Mouse (Mus musculus) spleen, adult 2 months (tissue): ENCODE results near the gene Nup43. TPM values are rescaled to one million over a fixed set of nuclear protein-coding genes. Genes with fewer than 3 reads are reported as not detected.

Experiments used
- DNase-seq, 2 experiments: peaks; one replicate each; pipeline versions ENCODE4 v3.0.0 to v3.0.0-alpha.2; 2012 to 2021; ENCODE audit warnings: low spot score in 2 of 2, low read depth in 1 of 2
- H3K27ac ChIP-seq: fragments of 200-500 bp; 2 replicates; pipeline ENCODE4 v1.5.1; 2012; ENCODE audit warnings: low read length, inconsistent platforms; ENCODE audit not compliant: insufficient read depth
- H3K27me3 ChIP-seq: fragments of 200-500 bp; 2 replicates; pipeline ENCODE4 v1.6.1; 2012; ENCODE audit warnings: mild to moderate bottlenecking, moderate library complexity, low read length, inconsistent platforms; ENCODE audit not compliant: control insufficient read depth, insufficient read depth
- H3K36me3 ChIP-seq: fragments of 200-500 bp; 2 replicates; pipeline ENCODE4 v1.6.1; 2012; ENCODE audit warnings: mild to moderate bottlenecking, low read length, inconsistent platforms; ENCODE audit not compliant: control insufficient read depth, insufficient read depth
- H3K4me1 ChIP-seq: fragments of 200-500 bp; 2 replicates; pipeline ENCODE4 v1.6.1; 2011; ENCODE audit warnings: inconsistent platforms; ENCODE audit not compliant: control insufficient read depth, insufficient read depth, insufficient read length
- H3K4me3 ChIP-seq: fragments of 200-500 bp; 2 replicates; pipeline ENCODE4 v1.5.1; 2011; ENCODE audit warnings: mild to moderate bottlenecking, inconsistent platforms; ENCODE audit not compliant: insufficient read depth, insufficient read length; ENCODE audit errors: extremely low read depth
- CTCF ChIP-seq: fragments of 200-500 bp; IDR thresholded peaks from 2 replicates; pipeline ENCODE4 v1.5.1; 2011; ENCODE audit warnings: mild to moderate bottlenecking, inconsistent platforms; ENCODE audit not compliant: insufficient read depth, insufficient read length, insufficient replicate concordance; ENCODE audit errors: extremely low read depth
- POLR2A ChIP-seq: fragments of 200-500 bp; IDR thresholded peaks from 2 replicates; pipeline ENCODE4 v1.6.1; 2011; ENCODE audit warnings: low read depth, low read length, inconsistent platforms
- WGBS: fragments of 180-500 bp; shearing (Covaris S2); methylation state at CpG from one replicate; pipeline ENCODE4 v1.1.7; 2018; 5-methylcytosine and 5-hydroxymethylcytosine counted together
- polyA plus RNA-seq: library from polyadenylated mRNA; depleted of rRNA; stranded (reverse); fragments of >200 nt; gene quantifications from 2 replicates; pipeline ENCODE4 v1.2.3, GENCODE M21; 2012; rRNA removed

Gene Nup43
- polyA plus RNA-seq, 1 experiment: 5.8 TPM

DNA sequence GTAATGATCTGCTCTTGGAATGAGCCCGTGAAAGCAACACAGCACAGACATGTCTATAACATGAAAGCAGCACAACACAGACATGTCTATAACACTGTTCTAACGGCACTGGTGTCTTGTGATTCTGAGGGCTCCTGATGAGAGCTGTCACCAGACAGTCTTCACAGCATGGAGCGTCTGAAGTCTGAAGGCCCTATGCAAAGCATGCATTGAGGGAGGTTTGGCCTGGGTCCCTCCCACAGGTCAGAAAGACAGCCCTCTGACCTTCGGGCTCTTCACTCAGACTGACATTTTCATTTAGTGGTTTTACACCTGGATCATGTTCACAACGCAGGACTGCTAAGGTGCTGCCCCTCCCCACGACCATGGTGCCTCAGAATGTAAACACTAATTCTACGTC is 47.8 kb downstream of the Nup43 start:
- Histone ChIP-seq H3K4me1 (no peaks in the 10 kb centered on the region), H3K27ac (no peak overlapping the region), H3K4me3 (no peak overlapping the region), H3K27me3 (no peaks in the 10 kb centered on the region), H3K36me3 (peaks cover 23% of the 10 kb centered on the region)
- DNase-seq: no peak
- TF ChIP-seq POLR2A (no peak), CTCF (no peak)
- WGBS: 94% methylated on average over 7 of the region's 7 CpGs

DNA sequence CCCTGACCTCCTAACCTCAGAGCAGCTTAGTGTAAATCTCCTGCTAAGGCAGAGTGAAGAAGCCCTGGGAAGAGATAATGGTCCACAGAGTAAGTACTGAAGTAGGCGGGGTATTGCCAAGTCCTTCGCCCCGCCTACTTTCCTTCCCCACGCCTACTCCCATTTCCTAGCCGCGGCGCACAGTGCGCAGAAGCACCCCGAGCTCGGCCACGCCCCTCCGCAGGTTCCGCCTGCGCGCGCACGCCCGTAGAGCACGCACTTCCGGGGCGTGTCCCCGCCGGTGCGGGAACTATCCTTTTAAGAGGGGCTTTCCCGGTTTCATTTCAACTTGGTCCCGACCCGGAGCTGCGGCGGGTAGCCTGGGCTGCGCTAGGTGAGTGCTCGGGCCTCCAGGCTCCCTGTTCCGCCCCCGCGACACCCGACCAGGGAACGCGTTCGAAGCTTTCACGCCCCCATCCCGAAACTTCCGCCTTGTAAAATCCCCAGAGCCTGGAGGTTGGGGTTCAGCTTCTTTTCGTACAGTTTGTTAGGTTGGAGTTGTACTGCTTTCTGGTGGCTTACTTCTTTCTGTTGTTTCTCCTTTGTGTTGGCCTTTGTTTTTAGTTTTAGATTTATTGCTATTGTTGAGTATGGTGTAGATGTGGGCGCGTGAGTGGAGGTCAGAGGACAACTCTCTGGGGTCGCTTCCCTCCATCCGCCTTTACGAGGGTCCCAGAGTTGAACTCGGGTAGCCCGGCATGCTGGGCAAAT is 58.6 kb downstream of the Nup43 start, which contains the start of gene Katna1:
TSS of gene Katna1 (plus strand) at position 250 of the 750 bp plus-strand sequence.
- Histone ChIP-seq H3K27me3 (no peaks in the 10 kb centered on the region), H3K36me3 (no peaks in the 10 kb centered on the region), H3K4me1 (no peaks in the 10 kb centered on the region; the same call in 1 of the 2 replicates), H3K27ac (peak within 1 kb of the TSS; percentile 87), H3K4me3 (peak within 1 kb of the TSS; percentile 89)
- TF ChIP-seq POLR2A (peak; percentile 44; the same call in 1 of the 2 replicates), CTCF (no peak)
- WGBS: under 1% methylated on average over 47 of the region's 49 CpGs
- peak; percentile 92 for DNase-seq

GRCm38 (mm10) chr10:7726501-7726812 is 59.2 kb downstream of the Nup43 start:
- H3K4me1 ChIP-seq: no peaks in the 10 kb centered on the region; the same call in 1 of the 2 replicates
- no peaks in the 10 kb centered on the region for H3K27me3 ChIP-seq
- peak overlapping the region; percentile 89 for H3K4me3 ChIP-seq
- DNase-seq: no peak
- WGBS: 2% methylated on average over 8 of the region's 8 CpGs
- peak overlapping the region; percentile 87 for H3K27ac ChIP-seq
- no peak for TF ChIP-seq POLR2A
- no peak for TF ChIP-seq CTCF
- H3K36me3 ChIP-seq: no peaks in the 10 kb centered on the region

DNA sequence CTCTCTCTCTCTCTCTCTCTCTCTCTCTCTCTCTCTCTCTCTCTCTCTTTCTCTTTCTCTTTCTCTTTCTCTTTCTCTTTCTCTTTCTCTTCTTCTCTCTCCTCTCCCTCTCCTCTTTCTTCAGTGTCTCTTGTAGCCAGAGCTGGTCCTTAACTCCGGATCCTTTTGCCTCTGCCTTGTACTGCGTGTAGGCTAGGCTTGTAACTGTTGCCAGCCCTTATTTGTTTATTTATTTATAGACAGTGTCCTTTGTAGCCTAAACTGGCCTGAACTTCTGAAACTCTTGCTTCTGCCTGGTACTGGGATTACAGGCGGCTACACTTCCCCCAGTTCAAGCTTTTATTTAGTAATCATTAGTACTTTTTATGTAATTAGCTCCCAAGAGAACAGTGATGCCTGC is 59.7 kb downstream of the Nup43 start:
- Histone ChIP-seq H3K4me1 (peaks cover 2% of the 10 kb centered on the region; the same call in 1 of the 2 replicates), H3K4me3 (no peak overlapping the region; the same call in 1 of the 2 replicates), H3K27ac (no peak overlapping the region), H3K27me3 (no peaks in the 10 kb centered on the region), H3K36me3 (no peaks in the 10 kb centered on the region)
- WGBS: 17% methylated on average over 3 of the region's 3 CpGs
- TF ChIP-seq POLR2A (no peak), CTCF (no peak)
- no peak for DNase-seq

Other genes starting within 250 kb of the Nup43 start
- gene Ulbp1, start 193.9 kb upstream of the Nup43 start, polyA plus RNA-seq: 1.2 and 1.4 TPM in 2 replicates
- 1.3 and 2.2 TPM in 2 replicates for gene Lrp11, start 77.7 kb upstream of the Nup43 start, polyA plus RNA-seq
- 11.1 and 16.5 TPM in 2 replicates for gene Pcmt1, start 13.6 kb downstream of the Nup43 start, polyA plus RNA-seq
- 6.7 and 6.9 TPM in 2 replicates for gene Lats1, start 13.7 kb downstream of the Nup43 start, polyA plus RNA-seq
- gene Katna1, start 58.5 kb downstream of the Nup43 start, polyA plus RNA-seq: 2.4 and 2.8 TPM in 2 replicates
- gene Ginm1, start 125.3 kb downstream of the Nup43 start, polyA plus RNA-seq: 9.2 and 13.9 TPM in 2 replicates
- 5.5 and 6.2 TPM in 2 replicates for gene Ppil4, start 125.4 kb downstream of the Nup43 start, polyA plus RNA-seq
- 18.3 and 24.6 TPM in 2 replicates for gene Zc3h12d, start 165.0 kb downstream of the Nup43 start, polyA plus RNA-seq